Mouse (Mus musculus): Measurements from ENCODE around the gene Rab11fip3. TPM values are rescaled to one million over a fixed set of nuclear protein-coding genes. Genes with fewer than 3 reads are reported as not detected.

Gene Rab11fip3
- polyA plus RNA-seq, 1 experiment from 2014 or later = 6.5 TPM

GRCm38 (mm10) chr17:25951803-25952623 lies 117.3 kb downstream of the Rab11fip3 start, which contains the start of gene A930017K11Rik:
Gene A930017K11Rik (minus strand): TSS chr17:25952565.
- Histone ChIP-seq H3K27ac (ENCODE audit: low read length) (no peak within 1 kb of the TSS), H3K4me2 (ENCODE audit: low read depth, low read length) (peak within 1 kb of the TSS; percentile 82), H3K36me3 (ENCODE audit: control insufficient read depth, insufficient read depth, low read length) (no peaks in the 10 kb centered on the region), H3K27me3 (ENCODE audit: control insufficient read depth, insufficient read depth, low read depth, low read length) (peaks cover 44% of the 10 kb centered on the region), H3K4me1 (replicated peaks; ENCODE audit: control insufficient read depth, insufficient read depth, low read length) (peaks cover 13% of the 10 kb centered on the region), H3K4me3 (ENCODE audit: low read length) (peak within 1 kb of the TSS; percentile 49), H3K9me3 (ENCODE audit: control insufficient read depth, low read length) (no peaks in the 10 kb centered on the region), H3K9ac (ENCODE audit: low read length) (peak within 1 kb of the TSS; percentile 60)
- WGBS = 1% methylated on average over 55 of the region's 58 CpGs
- ATAC-seq (ENCODE audit: low read depth) = peak; percentile 65; the same call in 1 of the 2 replicates

DNA sequence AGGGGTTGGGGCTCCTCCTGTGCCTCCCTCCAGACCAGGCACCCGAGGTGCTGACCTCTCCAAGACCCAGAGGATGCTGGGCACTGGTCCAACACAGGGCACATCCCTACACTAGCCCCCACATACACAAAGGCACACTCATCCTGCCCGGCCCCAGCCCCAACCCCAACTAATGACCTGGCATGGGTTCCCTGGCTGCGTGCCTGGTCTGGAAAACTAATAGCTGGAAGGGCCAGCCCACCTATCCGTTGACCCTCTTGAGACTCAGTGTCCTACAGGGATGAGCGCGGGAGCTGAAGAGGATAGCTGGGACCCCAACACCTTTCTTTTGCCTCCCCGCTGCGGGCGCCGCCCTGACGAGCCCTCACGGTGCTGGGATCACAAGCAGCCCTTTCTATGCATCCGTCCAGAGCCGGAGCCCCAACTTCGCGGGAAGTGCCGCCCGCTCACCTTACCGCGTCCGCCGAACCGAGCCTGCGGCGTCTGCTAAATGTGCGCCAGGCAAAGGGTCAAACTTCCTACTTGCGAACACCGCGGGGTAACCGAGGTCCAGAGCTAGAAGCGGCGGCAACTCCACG lies 118.0 kb downstream of the Rab11fip3 start:
- peaks cover 44% of the 10 kb centered on the region for H3K27me3 ChIP-seq (ENCODE audit: control insufficient read depth, insufficient read depth, low read depth, low read length)
- H3K36me3 ChIP-seq (ENCODE audit: control insufficient read depth, insufficient read depth, low read length) = no peaks in the 10 kb centered on the region
- peak overlapping the region; percentile 49 for H3K4me3 ChIP-seq (ENCODE audit: low read length)
- peak overlapping the region; percentile 82 for H3K4me2 ChIP-seq (ENCODE audit: low read depth, low read length)
- H3K9me3 ChIP-seq (ENCODE audit: control insufficient read depth, low read length) = no peaks in the 10 kb centered on the region
- under 1% methylated on average over 33 of the region's 33 CpGs for WGBS
- no peak overlapping the region for H3K27ac ChIP-seq (ENCODE audit: low read length)
- H3K4me1 ChIP-seq (replicated peaks; ENCODE audit: control insufficient read depth, insufficient read depth, low read length) = peaks cover 13% of the 10 kb centered on the region
- peak; percentile 39; the same call in 1 of the 2 replicates for ATAC-seq (ENCODE audit: low read depth)
- H3K9ac ChIP-seq (ENCODE audit: low read length) = peak overlapping the region; percentile 6; the same call in 1 of the 2 replicates

GRCm38 (mm10) chr17:25950706-25951105 lies 118.6 kb downstream of the Rab11fip3 start:
- Histone ChIP-seq H3K4me1 (replicated peaks; ENCODE audit: control insufficient read depth, insufficient read depth, low read length) (peaks cover 13% of the 10 kb centered on the region), H3K9me3 (ENCODE audit: control insufficient read depth, low read length) (no peaks in the 10 kb centered on the region), H3K36me3 (ENCODE audit: control insufficient read depth, insufficient read depth, low read length) (no peaks in the 10 kb centered on the region), H3K27ac (ENCODE audit: low read length) (no peak overlapping the region), H3K27me3 (ENCODE audit: control insufficient read depth, insufficient read depth, low read depth, low read length) (peaks cover 44% of the 10 kb centered on the region), H3K4me2 (ENCODE audit: low read depth, low read length) (no peak overlapping the region), H3K4me3 (ENCODE audit: low read length) (no peak overlapping the region), H3K9ac (ENCODE audit: low read length) (no peak overlapping the region)
- 0% methylated on average over 1 of the region's 3 CpGs for WGBS
- ATAC-seq (ENCODE audit: low read depth) = no peak

- no peak overlapping the region for H3K4me2 ChIP-seq (ENCODE audit: low read depth, low read length)
- H3K36me3 ChIP-seq (ENCODE audit: control insufficient read depth, insufficient read depth, low read length) = no peaks in the 10 kb centered on the region
- H3K9me3 ChIP-seq (ENCODE audit: control insufficient read depth, low read length) = no peaks in the 10 kb centered on the region
- no peak overlapping the region for H3K4me3 ChIP-seq (ENCODE audit: low read length)
- H3K4me1 ChIP-seq (replicated peaks; ENCODE audit: control insufficient read depth, insufficient read depth, low read length) = peaks cover 13% of the 10 kb centered on the region
- no peak for ATAC-seq (ENCODE audit: low read depth)
- no peak overlapping the region for H3K9ac ChIP-seq (ENCODE audit: low read length)
- no peak overlapping the region for H3K27ac ChIP-seq (ENCODE audit: low read length)
- WGBS = 57% methylated on average over 5 of the region's 5 CpGs
- peaks cover 44% of the 10 kb centered on the region for H3K27me3 ChIP-seq (ENCODE audit: control insufficient read depth, insufficient read depth, low read depth, low read length)
Observed at GRCm38 (mm10) chr17:25949981-25950380, 119.4 kb downstream of the Rab11fip3 start.

- Histone ChIP-seq H3K36me3 (ENCODE audit: control insufficient read depth, insufficient read depth, low read length) (no peaks in the 10 kb centered on the region), H3K4me3 (ENCODE audit: low read length) (no peak overlapping the region), H3K4me2 (ENCODE audit: low read depth, low read length) (no peak overlapping the region), H3K27ac (ENCODE audit: low read length) (no peak overlapping the region), H3K27me3 (ENCODE audit: control insufficient read depth, insufficient read depth, low read depth, low read length) (peaks cover 34% of the 10 kb centered on the region), H3K4me1 (replicated peaks; ENCODE audit: control insufficient read depth, insufficient read depth, low read length) (peaks cover 13% of the 10 kb centered on the region), H3K9ac (ENCODE audit: low read length) (no peak overlapping the region), H3K9me3 (ENCODE audit: control insufficient read depth, low read length) (no peaks in the 10 kb centered on the region)
- no peak for ATAC-seq (ENCODE audit: low read depth)
- WGBS = 74% methylated on average over 8 of the region's 8 CpGs
Observed at GRCm38 (mm10) chr17:25948051-25948450, 121.3 kb downstream of the Rab11fip3 start.

DNA sequence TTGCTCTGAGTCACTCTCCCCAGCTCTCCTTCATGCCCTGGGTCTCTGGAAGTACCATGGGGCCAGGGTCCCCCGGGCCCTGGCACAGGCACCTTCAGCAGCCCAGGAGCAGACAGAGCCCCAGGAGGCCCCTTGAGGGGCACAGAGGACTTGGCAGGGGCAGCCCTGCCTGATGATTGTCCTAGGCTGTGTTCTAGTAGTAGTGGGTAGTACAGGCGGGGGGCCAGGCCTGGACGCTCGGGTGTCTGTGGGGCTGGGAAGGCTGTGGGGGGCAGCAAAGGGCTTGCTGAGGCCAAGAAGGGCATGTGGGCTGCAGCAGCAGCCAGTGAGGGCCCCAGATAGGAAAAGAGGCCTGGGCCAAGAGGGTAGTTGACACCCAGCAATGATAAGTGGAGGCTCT lies 121.8 kb downstream of the Rab11fip3 start:
- H3K4me1 ChIP-seq (replicated peaks; ENCODE audit: control insufficient read depth, insufficient read depth, low read length) = peaks cover 13% of the 10 kb centered on the region
- no peak overlapping the region for H3K4me2 ChIP-seq (ENCODE audit: low read depth, low read length)
- no peak overlapping the region for H3K9ac ChIP-seq (ENCODE audit: low read length)
- no peak overlapping the region for H3K4me3 ChIP-seq (ENCODE audit: low read length)
- 80% methylated on average over 4 of the region's 4 CpGs for WGBS
- ATAC-seq (ENCODE audit: low read depth) = no peak
- H3K36me3 ChIP-seq (ENCODE audit: control insufficient read depth, insufficient read depth, low read length) = no peaks in the 10 kb centered on the region
- H3K27ac ChIP-seq (ENCODE audit: low read length) = no peak overlapping the region
- H3K9me3 ChIP-seq (ENCODE audit: control insufficient read depth, low read length) = no peaks in the 10 kb centered on the region
- H3K27me3 ChIP-seq (ENCODE audit: control insufficient read depth, insufficient read depth, low read depth, low read length) = peaks cover 29% of the 10 kb centered on the region

DNA sequence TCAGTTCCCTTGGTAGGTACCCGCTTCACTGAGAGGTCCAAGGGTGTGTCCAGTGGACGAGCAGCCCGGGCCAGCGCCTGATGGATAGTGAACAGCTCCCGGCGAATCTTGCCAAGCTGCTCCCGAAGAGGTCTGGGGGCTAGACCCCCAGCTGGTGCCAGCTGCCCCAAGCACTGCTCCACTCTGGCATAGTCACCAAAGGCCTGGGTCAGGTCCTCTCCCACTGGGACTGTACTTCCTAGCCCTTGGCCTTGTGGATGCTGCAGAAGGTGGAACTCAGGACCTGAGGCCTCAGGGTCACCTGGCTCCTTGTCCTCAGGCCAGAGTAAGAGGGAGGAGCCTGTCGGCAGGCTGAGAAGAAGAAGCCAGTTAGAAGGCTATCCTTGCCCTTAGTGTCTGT lies 122.5 kb downstream of the Rab11fip3 start:
- H3K27ac ChIP-seq (ENCODE audit: low read length) = no peak overlapping the region
- no peaks in the 10 kb centered on the region for H3K9me3 ChIP-seq (ENCODE audit: control insufficient read depth, low read length)
- H3K4me3 ChIP-seq (ENCODE audit: low read length) = no peak overlapping the region
- H3K4me2 ChIP-seq (ENCODE audit: low read depth, low read length) = no peak overlapping the region
- ATAC-seq (ENCODE audit: low read depth) = no peak
- H3K4me1 ChIP-seq (replicated peaks; ENCODE audit: control insufficient read depth, insufficient read depth, low read length) = peaks cover 9% of the 10 kb centered on the region
- peaks cover 23% of the 10 kb centered on the region for H3K27me3 ChIP-seq (ENCODE audit: control insufficient read depth, insufficient read depth, low read depth, low read length)
- WGBS = 80% methylated on average over 8 of the region's 8 CpGs
- H3K9ac ChIP-seq (ENCODE audit: low read length) = no peak overlapping the region
- H3K36me3 ChIP-seq (ENCODE audit: control insufficient read depth, insufficient read depth, low read length) = no peaks in the 10 kb centered on the region

- Histone ChIP-seq H3K36me3 (ENCODE audit: control insufficient read depth, insufficient read depth, low read length) (no peaks in the 10 kb centered on the region), H3K9ac (ENCODE audit: low read length) (no peak overlapping the region), H3K27me3 (ENCODE audit: control insufficient read depth, insufficient read depth, low read depth, low read length) (peaks cover 17% of the 10 kb centered on the region), H3K4me3 (ENCODE audit: low read length) (no peak overlapping the region), H3K9me3 (ENCODE audit: control insufficient read depth, low read length) (no peaks in the 10 kb centered on the region), H3K4me1 (replicated peaks; ENCODE audit: control insufficient read depth, insufficient read depth, low read length) (peaks cover 5% of the 10 kb centered on the region), H3K4me2 (ENCODE audit: low read depth, low read length) (no peak overlapping the region), H3K27ac (ENCODE audit: low read length) (no peak overlapping the region)
- 67% methylated on average over 7 of the region's 7 CpGs for WGBS
- no peak for ATAC-seq (ENCODE audit: low read depth)
Observed at GRCm38 (mm10) chr17:25946349-25946748, 123.0 kb downstream of the Rab11fip3 start.

- no peaks in the 10 kb centered on the region for H3K36me3 ChIP-seq (ENCODE audit: control insufficient read depth, insufficient read depth, low read length)
- no peak overlapping the region for H3K4me3 ChIP-seq (ENCODE audit: low read length)
- no peak overlapping the region for H3K4me2 ChIP-seq (ENCODE audit: low read depth, low read length)
- H3K9me3 ChIP-seq (ENCODE audit: control insufficient read depth, low read length) = no peaks in the 10 kb centered on the region
- H3K9ac ChIP-seq (ENCODE audit: low read length) = no peak overlapping the region
- ATAC-seq (ENCODE audit: low read depth) = no peak
- H3K27ac ChIP-seq (ENCODE audit: low read length) = no peak overlapping the region
- 68% methylated on average over 9 of the region's 9 CpGs for WGBS
- peaks cover 10% of the 10 kb centered on the region for H3K27me3 ChIP-seq (ENCODE audit: control insufficient read depth, insufficient read depth, low read depth, low read length)
- peaks cover 6% of the 10 kb centered on the region for H3K4me1 ChIP-seq (replicated peaks; ENCODE audit: control insufficient read depth, insufficient read depth, low read length)
Observed at GRCm38 (mm10) chr17:25945517-25946155, 123.7 kb downstream of the Rab11fip3 start.
